Mouse (Mus musculus) stomach, postnatal 0 days (tissue): Measurements from ENCODE around the gene Sidt2. TPM values are rescaled to one million over a fixed set of nuclear protein-coding genes. Genes with fewer than 3 reads are reported as not detected.
A peak's percentile ranks its signal among the peaks of the same experiment; 100 is the strongest.

ENCODE experiments used
- ATAC-seq: fragments of 200-750 bp; cut with Nextera tagmentation; 2 replicates; pipeline ENCODE4 v1.8.0; 2017; ENCODE audit not compliant: low FRiP score, low TSS enrichment
- DNase-seq: peaks from one replicate; pipeline ENCODE4 v3.0.0-alpha.2; 2016; ENCODE audit warnings: low spot score
- H3K27ac ChIP-seq: fragments of 300-500 bp; sonication (generic); replicated peaks from 2 replicates; pipeline ENCODE4 v1.5.1; 2014; ENCODE audit warnings: mild to moderate bottlenecking, control low read depth
- H3K27me3 ChIP-seq: fragments of 300-500 bp; sonication (generic); 2 replicates; pipeline ENCODE4 v1.6.1; 2014; ENCODE audit warnings: low read length; ENCODE audit not compliant: control insufficient read depth, insufficient read depth
- H3K36me3 ChIP-seq: fragments of 300-500 bp; sonication (generic); 2 replicates; pipeline ENCODE4 v1.6.1; 2014; ENCODE audit warnings: low read length, mixed read lengths; ENCODE audit not compliant: control insufficient read depth, insufficient read depth
- H3K4me1 ChIP-seq: fragments of 300-500 bp; sonication (generic); replicated peaks from 2 replicates; pipeline ENCODE4 v1.6.1; 2014; ENCODE audit warnings: antibody characterized with exemption; ENCODE audit not compliant: control insufficient read depth, insufficient read depth
- H3K4me2 ChIP-seq: fragments of 300-500 bp; sonication (generic); replicated peaks from 2 replicates; pipeline ENCODE4 v1.6.1; 2014; ENCODE audit warnings: low read depth, mild to moderate bottlenecking, control low read depth, moderate library complexity
- H3K4me3 ChIP-seq: fragments of 300-500 bp; sonication (generic); 2 replicates; pipeline ENCODE4 v1.5.1; 2014; ENCODE audit warnings: low read depth, low read length, control low read depth
- H3K9ac ChIP-seq: fragments of 300-500 bp; sonication (generic); 2 replicates; pipeline ENCODE4 v1.6.1; 2014; ENCODE audit warnings: mild to moderate bottlenecking, low read length, control low read depth, mixed read lengths
- H3K9me3 ChIP-seq: fragments of 300-500 bp; sonication (generic); 2 replicates; pipeline ENCODE4 v1.6.1; 2016; ENCODE audit warnings: low read length; ENCODE audit not compliant: control insufficient read depth
- CTCF ChIP-seq: IDR thresholded peaks from 2 replicates; pipeline ENCODE4 v1.5.1; 2016; ENCODE audit warnings: antibody characterized with exemption, low read depth, mild to moderate bottlenecking, moderate library complexity
- EP300 ChIP-seq: optimal IDR thresholded peaks from 2 replicates; pipeline ENCODE3; 2016; ENCODE audit warnings: antibody characterized with exemption
- WGBS: fragments of 180-500 bp; shearing (Covaris S2); extraction: QIAGEN DNeasy Blood & Tissue Kit; methylation state at CpG from one replicate; pipeline ENCODE4 v1.1.7; 2014; 5-methylcytosine and 5-hydroxymethylcytosine counted together
- polyA plus RNA-seq: library from polyadenylated mRNA; unstranded; fragments of >200 nt; fragmentation: Nextera tagmentation; extraction: Ambion mirVana; gene quantifications from 2 replicates; pipeline ENCODE4 v1.2.1, GENCODE M21; 2015

Gene Sidt2
- polyA plus RNA-seq, 1 experiment from 2014 or later: 41.0 TPM

- peak overlapping the region; percentile 80 for H3K4me2 ChIP-seq
Measured at GRCm38 (mm10) chr9:45954294-45955106, 558 bp downstream of the Sidt2 start.

DNA sequence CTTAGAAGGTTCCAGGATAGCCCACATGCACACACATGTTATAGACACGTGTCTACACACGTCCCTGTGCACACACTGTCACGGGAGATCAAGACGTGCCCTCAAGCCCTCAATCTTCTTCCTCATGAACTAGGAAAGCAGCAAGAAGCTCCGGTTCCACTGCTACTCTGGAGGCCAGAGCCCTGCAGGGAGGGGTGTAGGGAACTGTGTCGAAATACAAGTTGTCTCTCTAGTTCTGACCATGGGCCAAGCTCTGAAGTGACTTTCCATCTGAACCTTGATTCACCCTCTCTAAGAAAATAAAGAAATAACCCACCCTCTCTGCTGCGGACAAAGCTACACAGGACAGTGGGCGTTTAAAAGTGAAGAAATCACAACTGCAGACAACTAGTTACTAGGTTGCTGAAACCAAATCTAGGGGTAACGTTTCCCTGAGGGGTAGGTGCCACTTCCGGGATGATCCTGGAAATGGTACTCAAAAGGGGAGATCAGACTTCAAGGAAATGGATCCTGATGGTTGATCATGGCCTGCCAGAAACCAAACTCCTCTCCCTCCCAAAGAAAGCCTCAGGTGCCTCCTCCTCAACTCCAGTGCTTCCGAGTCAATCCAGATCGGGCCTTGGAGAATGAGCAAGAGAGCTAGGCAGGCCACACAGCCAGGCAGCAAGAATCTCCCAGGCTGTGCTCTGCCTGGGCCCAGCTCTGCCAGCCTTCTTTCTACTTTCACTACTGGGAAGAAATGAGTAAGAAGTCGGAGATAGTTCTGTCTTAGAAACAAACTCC is 1.4 kb downstream of the Sidt2 start:
- ATAC-seq (no peak), DNase-seq (no peak)
- 28% methylated on average over 13 of the region's 13 CpGs for WGBS
- H3K4me1 ChIP-seq: peaks cover 4% of the 10 kb centered on the region
- H3K4me3 ChIP-seq: peak overlapping the region; percentile 93
- H3K4me2 ChIP-seq: peak overlapping the region; percentile 80
- H3K27me3 ChIP-seq: no peaks in the 10 kb centered on the region
- no peaks in the 10 kb centered on the region for H3K9me3 ChIP-seq
- TF ChIP-seq EP300 (no peak), CTCF (no peak)
- H3K27ac ChIP-seq: peak overlapping the region; percentile 98
- peak overlapping the region; percentile 99 for H3K9ac ChIP-seq
- peaks cover 27% of the 10 kb centered on the region for H3K36me3 ChIP-seq

More at GRCm38 (mm10) chr9:45954294-45955106, 558 bp downstream of the Sidt2 start:
- Histone ChIP-seq H3K36me3 (peaks cover 23% of the 10 kb centered on the region), H3K4me1 (peaks cover 4% of the 10 kb centered on the region), H3K27me3 (no peaks in the 10 kb centered on the region), H3K4me3 (peak overlapping the region; percentile 93), H3K9me3 (no peaks in the 10 kb centered on the region), H3K9ac (peak overlapping the region; percentile 99), H3K27ac (peak overlapping the region; percentile 98)
- peak; percentile 75 for ATAC-seq
- peak; percentile 77 for DNase-seq
- WGBS: under 1% methylated on average over 51 of the region's 63 CpGs
- TF ChIP-seq EP300 (no peak), CTCF (no peak)

DNA sequence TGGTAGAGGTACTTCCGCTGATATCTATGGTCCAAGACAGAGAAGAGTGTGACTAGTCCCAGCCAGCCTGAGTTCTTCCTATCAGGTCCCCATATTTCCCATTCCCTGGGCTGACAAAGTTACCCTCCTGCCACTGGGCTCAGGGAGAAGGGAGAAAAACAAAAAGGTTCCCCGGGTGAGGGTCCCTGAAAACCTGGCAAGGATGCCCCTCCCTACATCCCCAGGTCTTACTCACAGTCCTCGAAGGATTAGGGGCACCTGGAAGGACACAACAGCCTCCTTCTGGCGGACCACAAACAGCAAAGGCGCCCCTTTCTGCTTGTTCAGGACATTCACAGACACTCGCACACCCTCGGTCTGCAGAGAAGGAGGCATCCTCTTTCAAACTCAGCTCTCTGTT is 2.2 kb downstream of the Sidt2 start:
- no peak for DNase-seq
- H3K9ac ChIP-seq: peak overlapping the region; percentile 99
- peak overlapping the region; percentile 93; the same call in 1 of the 2 replicates for H3K4me3 ChIP-seq
- WGBS: 81% methylated on average over 7 of the region's 7 CpGs
- peaks cover 33% of the 10 kb centered on the region for H3K36me3 ChIP-seq
- H3K27ac ChIP-seq: no peak overlapping the region; the same call in 1 of the 2 replicates
- TF ChIP-seq EP300: no peak
- peaks cover 4% of the 10 kb centered on the region for H3K4me1 ChIP-seq
- H3K27me3 ChIP-seq: no peaks in the 10 kb centered on the region
- no peak for ATAC-seq
- peak overlapping the region; percentile 80 for H3K4me2 ChIP-seq
- H3K9me3 ChIP-seq: no peaks in the 10 kb centered on the region

DNA sequence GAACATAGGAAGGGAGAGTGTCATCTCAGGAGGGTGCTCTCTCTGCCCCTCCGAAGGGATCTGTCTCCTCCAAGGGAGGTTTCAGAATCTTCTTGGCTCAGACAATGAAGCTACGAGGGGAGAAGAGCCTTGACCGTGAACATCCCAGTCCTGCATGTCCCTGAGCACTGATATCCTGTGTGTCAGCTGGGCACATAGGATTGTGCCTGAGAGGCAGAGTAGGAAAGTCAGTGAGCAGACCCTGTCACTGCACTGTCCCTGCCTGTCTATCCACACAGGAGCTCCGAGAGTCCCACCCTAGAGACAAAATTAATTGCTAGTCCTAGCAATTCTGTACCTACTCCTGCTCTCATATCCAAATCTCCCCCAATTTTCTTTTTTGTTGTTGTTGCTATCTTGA is 3.0 kb downstream of the Sidt2 start:
- H3K4me3 ChIP-seq: no peak overlapping the region
- H3K9me3 ChIP-seq: no peaks in the 10 kb centered on the region
- peaks cover 4% of the 10 kb centered on the region for H3K4me1 ChIP-seq
- WGBS: 88% methylated on average over 4 of the region's 4 CpGs
- TF ChIP-seq EP300 (no peak), CTCF (no peak)
- H3K36me3 ChIP-seq: peaks cover 37% of the 10 kb centered on the region
- no peak overlapping the region for H3K27ac ChIP-seq
- no peak for ATAC-seq
- H3K4me2 ChIP-seq: no peak overlapping the region
- H3K9ac ChIP-seq: no peak overlapping the region
- DNase-seq: no peak
- H3K27me3 ChIP-seq: no peaks in the 10 kb centered on the region

DNA sequence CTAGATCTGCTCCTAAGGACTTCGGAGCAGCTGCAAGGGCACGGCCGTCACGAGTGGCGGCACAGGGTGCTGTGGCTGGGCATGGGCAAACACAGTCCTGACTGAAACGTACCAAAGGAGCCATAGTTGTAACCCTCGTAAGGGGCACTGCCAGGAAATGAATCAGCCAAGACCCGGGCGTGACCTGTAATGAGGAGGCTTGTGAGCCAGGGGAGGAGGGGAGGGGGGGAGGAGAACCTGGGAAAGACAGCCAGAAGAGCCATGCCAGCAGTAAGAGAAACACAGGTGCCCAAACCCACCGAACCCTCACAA is 8.2 kb downstream of the Sidt2 start:
- no peak for TF ChIP-seq CTCF
- TF ChIP-seq EP300: no peak
- DNase-seq (no peak), ATAC-seq (no peak)
- 80% methylated on average over 10 of the region's 10 CpGs for WGBS
- no peak overlapping the region for H3K27ac ChIP-seq
- H3K4me3 ChIP-seq: no peak overlapping the region
- peaks cover 59% of the 10 kb centered on the region for H3K36me3 ChIP-seq
- no peaks in the 10 kb centered on the region for H3K4me1 ChIP-seq
- H3K27me3 ChIP-seq: no peaks in the 10 kb centered on the region
- H3K9me3 ChIP-seq: no peaks in the 10 kb centered on the region
- H3K9ac ChIP-seq: no peak overlapping the region
- H3K4me2 ChIP-seq: no peak overlapping the region
